Mouse (Mus musculus) heart, embryonic 16.5 days (tissue): ENCODE measurements around the gene 1110051M20Rik. TPM values are rescaled to one million over a fixed set of nuclear protein-coding genes. Genes with fewer than 3 reads are reported as not detected.

ENCODE experiments used
- ATAC-seq: fragments of 200-750 bp; cut with Nextera tagmentation; replicated peaks from 2 replicates; pipeline ENCODE4 v1.8.0; 2017; ENCODE audit warnings: moderate number of reproducible peaks; ENCODE audit not compliant: insufficient read depth, low FRiP score; ENCODE audit errors: extremely low read depth
- H3K27ac ChIP-seq: fragments of 300-500 bp; sonication (generic); 2 replicates; pipeline ENCODE4 v1.5.1; 2014; ENCODE audit warnings: mild to moderate bottlenecking, low read length, control low read depth, moderate library complexity
- H3K27me3 ChIP-seq: fragments of 300-500 bp; sonication (generic); 2 replicates; pipeline ENCODE4 v1.6.1; 2014; ENCODE audit warnings: low read length, mixed read lengths; ENCODE audit not compliant: control insufficient read depth, insufficient read depth
- H3K36me3 ChIP-seq: fragments of 300-500 bp; sonication (generic); 2 replicates; pipeline ENCODE4 v1.6.1; 2014; ENCODE audit not compliant: control insufficient read depth, insufficient read depth
- H3K4me1 ChIP-seq: fragments of 300-500 bp; sonication (generic); 2 replicates; pipeline ENCODE4 v1.6.1; 2014; ENCODE audit warnings: low read length, mixed read lengths; ENCODE audit not compliant: control insufficient read depth, insufficient read depth
- H3K4me2 ChIP-seq: fragments of 300-500 bp; sonication (generic); 2 replicates; pipeline ENCODE4 v1.6.1; 2014; ENCODE audit warnings: low read depth, mild to moderate bottlenecking, control low read depth, low read length
- H3K4me3 ChIP-seq: fragments of 300-500 bp; sonication (generic); 2 replicates; pipeline ENCODE4 v1.5.1; 2014; ENCODE audit warnings: mild to moderate bottlenecking, control low read depth, low read length
- H3K9ac ChIP-seq: fragments of 300-500 bp; sonication (generic); 2 replicates; pipeline ENCODE4 v1.6.1; 2014; ENCODE audit warnings: low read length, control low read depth
- H3K9me3 ChIP-seq: fragments of 300-500 bp; sonication (generic); replicated peaks from 2 replicates; pipeline ENCODE4 v1.6.1; 2016; ENCODE audit warnings: low read length; ENCODE audit not compliant: control insufficient read depth
- WGBS: fragments of 180-500 bp; shearing (Covaris S2); extraction: QIAGEN DNeasy Blood & Tissue Kit; methylation state at CpG from one replicate; pipeline ENCODE4 v1.1.7; 2014; 5-methylcytosine and 5-hydroxymethylcytosine counted together
- polyA plus RNA-seq: library from polyadenylated mRNA; unstranded; fragments of >200 nt; fragmentation: Nextera tagmentation; extraction: Ambion mirVana; gene quantifications from 2 replicates; pipeline ENCODE4 v1.2.1, GENCODE M21; 2015

Gene 1110051M20Rik
- polyA plus RNA-seq, 1 experiment from 2014 or later: 46.0 TPM

DNA sequence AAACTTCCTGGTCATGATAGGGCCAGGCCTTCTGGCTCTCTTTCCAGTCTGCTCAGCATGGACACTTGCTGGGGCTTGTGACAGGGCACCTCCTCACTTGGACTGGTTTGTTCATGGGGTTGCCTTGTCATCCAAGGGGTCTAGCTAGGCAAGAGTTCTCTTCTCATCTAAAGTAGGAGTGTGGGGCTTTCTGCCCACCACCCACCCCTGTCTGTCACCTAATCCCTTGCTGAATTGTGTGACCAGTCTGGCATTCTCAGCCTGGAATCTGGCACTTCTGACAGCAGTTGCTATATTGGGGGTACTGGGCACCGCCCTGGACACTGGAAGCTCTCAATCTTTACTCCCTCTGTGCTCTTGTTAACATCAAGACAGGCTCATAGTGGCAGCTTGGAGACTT, 185.0 kb downstream of the 1110051M20Rik start:
- H3K4me1 ChIP-seq: peaks cover 33% of the 10 kb centered on the region
- H3K4me3 ChIP-seq: no peak overlapping the region
- WGBS: 57% methylated on average over 1 of the region's 1 CpGs
- peaks cover 5% of the 10 kb centered on the region; the same call in 1 of the 2 replicates for H3K27me3 ChIP-seq
- no peak for ATAC-seq
- peaks cover 12% of the 10 kb centered on the region for H3K36me3 ChIP-seq
- H3K27ac ChIP-seq: peak overlapping the region; percentile 61
- H3K9ac ChIP-seq: no peak overlapping the region; the same call in 1 of the 2 replicates
- H3K9me3 ChIP-seq: no peaks in the 10 kb centered on the region
- peak overlapping the region; percentile 7; the same call in 1 of the 2 replicates for H3K4me2 ChIP-seq

GRCm38 (mm10) chr2:91258830-91259229, 185.7 kb downstream of the 1110051M20Rik start:
- Histone ChIP-seq H3K4me3 (no peak overlapping the region), H3K27me3 (peaks cover 5% of the 10 kb centered on the region; the same call in 1 of the 2 replicates), H3K4me2 (no peak overlapping the region), H3K9ac (no peak overlapping the region), H3K27ac (peak overlapping the region; percentile 21; the same call in 1 of the 2 replicates), H3K4me1 (peaks cover 28% of the 10 kb centered on the region), H3K36me3 (peaks cover 12% of the 10 kb centered on the region), H3K9me3 (no peaks in the 10 kb centered on the region)
- WGBS: 20% methylated on average over 1 of the region's 1 CpGs
- no peak for ATAC-seq

- Histone ChIP-seq H3K9ac (peak overlapping the region; percentile 84), H3K4me1 (peaks cover 28% of the 10 kb centered on the region), H3K4me2 (peak overlapping the region; percentile 71), H3K27ac (peak overlapping the region; percentile 84), H3K36me3 (peaks cover 6% of the 10 kb centered on the region), H3K27me3 (peaks cover 5% of the 10 kb centered on the region; the same call in 1 of the 2 replicates), H3K4me3 (peak overlapping the region; percentile 74), H3K9me3 (no peaks in the 10 kb centered on the region)
- 80% methylated on average over 5 of the region's 5 CpGs for WGBS
- ATAC-seq: no peak
Measured at GRCm38 (mm10) chr2:91258054-91258453, 186.4 kb downstream of the 1110051M20Rik start.

- Histone ChIP-seq H3K9ac (peak overlapping the region; percentile 84), H3K4me3 (peak overlapping the region; percentile 74), H3K4me2 (peak overlapping the region; percentile 71), H3K9me3 (no peaks in the 10 kb centered on the region), H3K27me3 (peaks cover 5% of the 10 kb centered on the region; the same call in 1 of the 2 replicates), H3K27ac (peak overlapping the region; percentile 84), H3K4me1 (peaks cover 28% of the 10 kb centered on the region), H3K36me3 (peaks cover 6% of the 10 kb centered on the region)
- ATAC-seq: peak; percentile 35
- 4% methylated on average over 22 of the region's 22 CpGs for WGBS
Measured at GRCm38 (mm10) chr2:91257126-91257980, 187.2 kb downstream of the 1110051M20Rik start.

- ATAC-seq: peak; percentile 73
- Histone ChIP-seq H3K36me3 (peaks cover 2% of the 10 kb centered on the region), H3K4me3 (peak overlapping the region; percentile 74), H3K27ac (peak overlapping the region; percentile 84), H3K9ac (peak overlapping the region; percentile 84), H3K4me1 (peaks cover 31% of the 10 kb centered on the region), H3K9me3 (no peaks in the 10 kb centered on the region), H3K4me2 (peak overlapping the region; percentile 71), H3K27me3 (peaks cover 5% of the 10 kb centered on the region; the same call in 1 of the 2 replicates)
- WGBS: under 1% methylated on average over 52 of the region's 52 CpGs
Measured at GRCm38 (mm10) chr2:91256256-91257125, 188.0 kb downstream of the 1110051M20Rik start.

- Histone ChIP-seq H3K4me2 (peak within 1 kb of the TSS; percentile 71), H3K4me1 (peaks cover 31% of the 10 kb centered on the region)
- ATAC-seq: peak; percentile 30; the same call in 1 of the 2 replicates
Measured at GRCm38 (mm10) chr2:91255661-91256150, 188.8 kb downstream of the 1110051M20Rik start, which contains the start of gene Pacsin3. Gene Pacsin3, plus strand, starts transcription at chr2:91255954.

DNA sequence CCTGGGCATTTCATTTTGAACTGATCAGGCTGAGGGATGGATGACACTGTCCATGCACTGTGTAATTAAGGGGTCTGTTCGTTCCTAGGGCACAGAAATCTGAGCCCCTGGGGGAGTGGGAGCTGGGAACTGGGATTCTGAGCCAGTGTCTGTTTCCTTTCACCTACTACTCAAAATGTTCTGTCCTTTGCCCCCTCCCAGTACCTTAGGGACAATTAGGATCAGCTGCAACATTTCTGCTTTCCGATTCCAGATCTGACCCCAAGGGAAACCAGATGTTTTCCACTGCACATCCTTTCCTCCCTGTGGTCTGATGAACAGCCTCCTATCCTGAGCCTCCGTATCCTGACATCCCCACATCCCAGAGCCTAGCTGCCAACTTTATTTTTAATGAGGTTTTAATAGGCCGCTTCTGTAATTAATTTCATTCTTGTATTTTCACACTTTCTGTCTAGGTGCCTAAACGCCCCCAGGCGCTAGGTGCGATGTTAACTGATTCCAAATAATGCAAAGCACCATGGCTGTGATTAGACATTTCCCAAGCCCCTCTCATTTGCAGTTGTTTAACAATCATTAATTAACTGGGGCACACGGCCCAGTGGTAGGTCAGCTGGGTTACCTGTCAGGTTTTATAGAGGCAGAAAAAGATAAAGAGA, 189.7 kb downstream of the 1110051M20Rik start:
- H3K9ac ChIP-seq: no peak overlapping the region; the same call in 1 of the 2 replicates
- no peaks in the 10 kb centered on the region for H3K9me3 ChIP-seq
- peaks cover 5% of the 10 kb centered on the region; the same call in 1 of the 2 replicates for H3K27me3 ChIP-seq
- ATAC-seq: no peak
- H3K4me2 ChIP-seq: peak overlapping the region; percentile 71
- no peak overlapping the region for H3K27ac ChIP-seq
- peaks cover 29% of the 10 kb centered on the region for H3K4me1 ChIP-seq
- no peak overlapping the region; the same call in 1 of the 2 replicates for H3K4me3 ChIP-seq
- WGBS: 55% methylated on average over 8 of the region's 8 CpGs
- no peaks in the 10 kb centered on the region for H3K36me3 ChIP-seq

More at GRCm38 (mm10) chr2:91255661-91256150, 188.8 kb downstream of the 1110051M20Rik start, which contains the start of gene Pacsin3:
- Histone ChIP-seq H3K9ac (peak within 1 kb of the TSS; percentile 84), H3K27ac (peak within 1 kb of the TSS; percentile 84), H3K36me3 (no peaks in the 10 kb centered on the region), H3K4me3 (peak within 1 kb of the TSS; percentile 74), H3K27me3 (peaks cover 5% of the 10 kb centered on the region; the same call in 1 of the 2 replicates), H3K9me3 (no peaks in the 10 kb centered on the region)
- WGBS: 1% methylated on average over 27 of the region's 27 CpGs

DNA sequence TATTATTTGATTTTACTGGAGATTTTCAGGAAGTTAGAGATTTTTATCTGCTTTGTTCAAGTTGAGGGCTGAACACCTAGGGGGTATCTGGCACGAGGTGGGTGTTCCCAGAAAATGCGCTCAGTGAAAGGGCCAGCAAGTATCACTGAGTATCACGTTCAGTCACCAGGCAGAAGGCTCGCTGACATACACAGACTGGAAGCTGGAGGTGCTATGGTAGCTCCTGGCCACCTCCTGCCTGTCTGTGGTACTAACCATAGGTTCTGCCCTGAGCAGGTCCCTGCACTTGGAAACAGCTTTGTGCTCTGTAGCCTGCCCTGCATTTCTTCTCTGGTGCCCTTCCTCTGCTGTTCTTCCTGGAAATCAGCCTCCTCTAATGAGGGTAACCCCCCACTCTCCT, 192.0 kb downstream of the 1110051M20Rik start:
- H3K36me3 ChIP-seq: no peaks in the 10 kb centered on the region
- no peak for ATAC-seq
- 46% methylated on average over 4 of the region's 4 CpGs for WGBS

More for the DNA sequence above, 192.0 kb downstream of the 1110051M20Rik start:
- Histone ChIP-seq H3K4me3 (no peak overlapping the region), H3K27ac (peak overlapping the region; percentile 46), H3K9me3 (no peaks in the 10 kb centered on the region), H3K27me3 (peaks cover 5% of the 10 kb centered on the region; the same call in 1 of the 2 replicates), H3K9ac (no peak overlapping the region), H3K4me2 (no peak overlapping the region), H3K4me1 (peaks cover 12% of the 10 kb centered on the region; the same call in 1 of the 2 replicates)
